Mouse (Mus musculus) cerebellum, postnatal 10 days (tissue): ENCODE data around the gene Ipo7.
"Not testable (repeated sequence)": the region's sequence is repeated elsewhere in the genome, so short reads cannot be mapped to it uniquely, and the experiment has no call there.

Experiments
- DNase-seq, 2 experiments: peaks; one replicate each; pipeline ENCODE4 v3.0.0; 2021; ENCODE audit warnings: mixed read lengths in 2 of 2

Ipo7 gene

DNA sequence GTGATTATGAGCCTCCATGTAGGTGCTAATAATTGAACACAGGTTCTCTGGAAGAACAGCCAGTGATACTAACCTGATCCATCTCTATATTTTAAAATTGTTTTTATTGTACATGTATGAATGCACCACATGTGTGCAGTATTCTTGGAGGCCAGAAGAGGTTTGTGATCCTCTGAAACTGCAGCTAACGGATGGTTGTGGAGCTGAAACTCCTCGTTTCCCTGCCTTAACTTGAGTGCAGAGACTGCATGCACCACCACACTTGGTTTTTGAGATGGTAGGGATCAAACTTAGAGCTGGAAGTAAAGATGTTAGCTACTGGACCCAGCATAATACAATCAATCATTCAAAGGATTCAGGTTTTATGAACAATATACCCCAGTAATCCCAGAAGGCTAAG is 8.5 kb downstream of the Ipo7 start:
- no peak for DNase-seq

DNA sequence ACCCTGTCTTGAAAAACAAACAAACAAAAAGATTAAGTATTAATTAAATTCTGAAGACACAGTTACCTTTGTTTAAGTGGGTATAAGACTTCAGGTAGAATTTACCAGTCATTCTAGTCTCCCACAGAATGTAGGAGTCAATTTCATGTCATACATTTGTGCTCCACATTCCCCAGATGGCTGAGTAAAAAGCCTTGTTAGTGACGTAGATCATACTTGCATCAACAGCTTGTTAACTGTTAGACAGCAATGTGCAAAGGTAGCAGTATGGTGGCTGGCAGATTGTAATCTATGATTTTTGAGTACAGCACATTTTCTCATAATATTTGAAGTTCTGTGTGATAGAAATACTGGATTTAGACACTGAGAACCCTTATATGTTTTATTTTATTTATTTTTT is 10.8 kb downstream of the Ipo7 start:
- no peak for DNase-seq

GRCm38 (mm10) chr7:110030342-110030741 is 12.3 kb downstream of the Ipo7 start:
- no peak for DNase-seq

DNA sequence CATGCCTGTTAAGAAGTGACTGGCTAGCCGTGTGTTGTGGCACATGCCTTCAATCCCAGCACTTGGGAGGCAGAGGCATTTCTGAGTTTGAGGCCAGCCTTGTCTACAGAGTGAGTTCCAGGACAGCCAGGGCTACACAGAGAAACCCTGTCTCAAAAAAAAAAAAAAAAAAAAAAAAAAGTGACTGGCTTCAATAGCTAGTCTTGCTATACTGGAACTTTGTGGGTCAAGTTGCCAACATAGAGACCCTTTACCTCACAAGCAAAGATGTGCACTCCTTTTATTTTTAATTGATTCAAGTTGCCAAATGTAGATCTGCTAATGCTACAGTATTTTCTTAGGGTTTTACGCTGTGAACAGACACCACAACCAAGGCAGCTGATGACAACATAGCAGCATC is 39.6 kb downstream of the Ipo7 start:
- DNase-seq, result not testable (repeated sequence)

DNA sequence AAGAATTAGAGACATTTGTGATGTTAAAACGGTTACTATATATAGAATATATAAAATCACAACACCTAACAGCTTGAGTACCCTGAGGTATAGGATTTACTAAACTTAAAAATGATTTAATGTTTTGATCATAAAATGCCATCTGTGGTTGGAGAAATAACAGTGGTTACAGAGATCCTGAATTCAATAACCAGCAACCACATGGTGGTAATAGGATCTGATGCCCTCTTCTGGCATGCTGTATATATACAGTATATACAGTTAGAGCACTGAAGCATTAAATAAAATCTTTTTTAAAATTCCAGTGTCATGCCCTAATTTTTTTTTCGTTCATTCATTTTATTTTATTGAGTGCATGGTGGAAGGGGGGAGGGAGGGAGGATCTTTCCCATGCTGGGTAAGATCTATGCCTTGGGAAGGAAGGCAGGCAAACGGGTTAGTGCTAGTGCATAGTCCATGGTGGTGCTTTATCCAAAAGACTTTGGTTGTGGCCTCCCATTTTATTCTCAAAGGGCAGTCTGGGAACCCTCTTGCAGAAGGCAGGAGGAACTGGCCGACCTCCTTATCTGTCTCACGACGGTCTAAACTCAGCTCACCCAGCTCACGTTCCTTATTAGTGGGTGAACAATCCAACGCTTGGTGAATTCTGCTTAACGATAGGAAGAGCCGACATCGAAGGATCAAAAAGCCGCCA is 41.2 kb downstream of the Ipo7 start:
- DNase-seq, result peak; percentile 26 to 48

- no peak for DNase-seq
Measured at GRCm38 (mm10) chr7:110060106-110060668, 42.1 kb downstream of the Ipo7 start.

- DNase-seq, result no peak
Measured at GRCm38 (mm10) chr7:110060669-110061198, 42.7 kb downstream of the Ipo7 start.

DNA sequence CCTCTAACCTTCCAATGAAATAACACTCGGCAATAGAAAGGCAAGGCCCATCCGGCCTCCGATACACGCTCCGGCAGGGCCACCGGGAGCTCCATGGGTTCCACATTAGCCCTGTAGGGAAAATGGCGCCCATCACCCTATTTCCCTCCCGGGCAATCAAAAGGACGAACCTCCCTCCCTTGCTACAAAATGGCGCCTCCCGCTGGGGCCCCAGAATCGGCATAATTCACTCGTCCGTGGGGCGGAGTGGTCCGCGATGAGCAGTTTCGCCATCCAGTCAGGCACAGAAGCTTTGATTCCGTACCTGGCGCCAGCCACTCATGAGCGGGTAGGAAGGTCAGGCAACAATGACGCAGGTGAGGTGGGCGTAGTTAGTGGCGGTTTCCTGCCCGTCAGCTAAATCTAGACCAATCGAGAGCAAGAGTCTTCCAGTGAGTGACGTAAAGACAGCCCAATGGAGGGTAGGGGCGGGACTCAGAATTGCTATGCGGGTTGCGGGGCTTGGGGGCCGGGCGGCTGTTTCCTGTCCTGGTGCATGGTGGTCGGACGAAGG is 43.2 kb downstream of the Ipo7 start, which contains the start of gene Zfp143:
Zfp143 (plus strand) TSS at position 19 of the 553 bp plus-strand sequence.
- peak; percentile 100 for DNase-seq

DNA sequence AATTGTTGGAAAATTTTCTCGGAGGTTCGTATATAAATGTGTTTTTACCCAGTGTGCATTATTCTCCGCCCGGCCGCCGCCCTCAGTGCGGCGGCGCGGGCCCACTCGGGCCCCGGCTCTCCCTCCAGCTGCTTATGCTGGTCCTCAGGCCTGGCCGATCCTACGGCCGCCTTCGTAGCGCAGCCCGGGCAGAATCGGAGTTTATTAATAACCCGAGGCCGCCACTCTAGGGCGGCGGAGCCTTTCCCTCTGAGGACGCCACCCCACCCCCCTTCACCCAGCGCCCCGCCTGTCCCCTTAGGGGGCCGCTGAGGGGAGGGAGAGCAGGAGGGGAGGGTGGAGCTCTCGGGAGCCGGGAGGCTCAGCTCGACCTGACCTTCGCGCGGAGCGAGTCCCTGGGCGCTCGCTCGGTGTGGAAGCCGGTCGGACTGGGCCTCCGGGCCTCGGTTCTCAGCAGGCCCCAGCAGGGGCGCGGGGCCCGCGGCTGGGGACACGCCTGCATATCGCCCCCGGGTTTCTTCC is 43.7 kb downstream of the Ipo7 start:
- DNase-seq, result peak; percentile 88 to 92

DNA sequence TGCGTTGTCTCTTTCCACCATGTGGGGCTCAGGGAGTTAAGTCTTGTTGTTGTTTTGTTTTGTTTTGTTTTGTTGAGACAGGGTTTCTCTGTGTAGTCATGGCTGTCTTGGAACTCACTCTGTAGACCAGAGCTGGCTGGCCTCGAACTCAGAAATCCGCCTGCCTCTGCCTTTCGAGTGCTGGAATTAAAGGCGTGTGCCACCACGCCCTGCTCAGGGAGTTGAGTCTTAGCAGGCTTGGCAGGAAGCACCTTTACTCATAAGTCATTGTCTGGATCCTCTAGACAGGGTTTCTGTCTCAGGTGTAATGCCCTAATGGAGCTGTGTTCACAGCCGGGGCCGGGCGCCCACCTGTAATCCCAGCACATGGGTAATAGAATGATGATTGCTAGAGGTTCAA is 45.7 kb downstream of the Ipo7 start:
- DNase-seq, result no peak

DNA sequence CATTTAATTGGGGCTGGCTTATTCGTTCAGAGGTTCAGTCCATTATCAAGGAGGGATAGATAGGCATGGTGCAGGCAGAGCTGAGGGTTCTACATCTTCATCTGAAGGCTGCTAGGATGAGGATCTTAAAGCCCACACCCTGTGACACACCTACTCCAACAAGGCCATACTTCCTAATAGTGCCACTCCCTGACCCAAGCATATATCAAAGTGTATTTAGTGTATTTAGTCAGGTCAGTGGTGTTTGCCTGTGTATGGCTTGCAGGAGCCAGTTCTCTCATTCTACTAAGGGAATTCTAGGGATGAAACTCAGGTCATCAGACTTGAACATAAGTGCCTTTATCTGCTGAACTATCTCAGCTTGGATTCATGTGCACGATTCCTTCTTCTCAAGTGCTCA is 51.0 kb downstream of the Ipo7 start:
- no peak for DNase-seq

DNA sequence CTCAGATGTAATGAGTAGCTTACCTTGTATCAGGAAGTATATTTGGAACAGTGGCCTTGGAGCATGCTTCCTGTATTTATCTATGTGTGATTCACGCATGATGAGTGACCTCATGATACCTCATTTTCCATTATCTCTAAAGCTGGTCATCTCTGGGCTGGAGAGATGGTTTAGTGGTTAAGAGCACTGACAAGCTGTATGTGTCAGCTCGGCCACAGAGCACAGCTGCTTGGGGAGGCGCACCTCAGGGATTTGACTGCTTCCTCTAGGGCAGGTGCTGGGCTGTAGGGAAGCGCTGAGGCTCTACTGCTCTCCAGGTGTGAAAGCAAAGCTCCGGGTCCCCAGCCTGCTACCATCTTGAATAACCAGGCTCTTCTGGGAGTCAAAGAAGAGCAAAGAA is 60.1 kb downstream of the Ipo7 start:
- no peak for DNase-seq

GRCm38 (mm10) chr7:110083386-110084165 is 65.5 kb downstream of the Ipo7 start:
- DNase-seq, result peak; percentile 87 to 95

DNA sequence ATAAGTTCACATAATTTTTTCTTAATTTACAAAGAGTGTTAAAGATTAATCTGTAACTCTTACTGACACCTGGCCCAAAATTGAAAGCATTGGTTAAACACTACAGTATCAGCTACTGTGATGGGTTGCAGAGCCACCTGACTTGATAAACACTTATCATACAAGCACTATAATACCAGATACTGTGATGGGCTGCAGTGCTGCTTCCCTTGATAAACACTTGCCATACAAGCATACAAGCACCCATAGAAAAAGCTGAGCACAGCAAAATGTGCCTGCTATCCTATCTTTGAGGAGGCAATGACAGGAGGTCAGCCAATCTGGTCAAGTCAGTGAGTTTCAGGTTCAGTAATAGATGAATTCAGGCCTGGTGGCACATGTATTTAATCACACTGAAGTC is 67.1 kb downstream of the Ipo7 start:
- no peak for DNase-seq

DNA sequence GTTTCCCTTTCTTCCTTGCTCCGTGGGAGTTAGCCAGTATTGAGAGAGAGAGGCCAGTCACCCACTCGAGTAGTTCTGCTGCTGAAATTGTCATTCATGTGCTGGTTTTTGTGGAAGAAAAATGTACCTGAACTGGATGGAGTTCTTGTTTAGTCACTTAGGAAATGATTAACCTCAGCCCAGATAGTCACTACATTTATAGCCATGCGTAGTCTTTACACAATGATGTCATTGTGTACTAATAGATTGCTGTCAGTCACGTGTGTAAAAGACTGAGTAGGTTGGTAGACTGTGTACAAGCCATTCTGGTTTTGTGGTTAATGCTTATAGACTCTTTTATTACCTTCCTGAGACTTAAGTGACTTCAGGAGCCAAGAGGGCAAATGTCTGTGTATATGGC is 69.8 kb downstream of the Ipo7 start:
- DNase-seq, result no peak

GRCm38 (mm10) chr7:110091670-110092069 is 73.6 kb downstream of the Ipo7 start:
- DNase-seq, result peak; percentile 77

GRCm38 (mm10) chr7:110096332-110096731 is 78.3 kb downstream of the Ipo7 start:
- no peak for DNase-seq

DNA sequence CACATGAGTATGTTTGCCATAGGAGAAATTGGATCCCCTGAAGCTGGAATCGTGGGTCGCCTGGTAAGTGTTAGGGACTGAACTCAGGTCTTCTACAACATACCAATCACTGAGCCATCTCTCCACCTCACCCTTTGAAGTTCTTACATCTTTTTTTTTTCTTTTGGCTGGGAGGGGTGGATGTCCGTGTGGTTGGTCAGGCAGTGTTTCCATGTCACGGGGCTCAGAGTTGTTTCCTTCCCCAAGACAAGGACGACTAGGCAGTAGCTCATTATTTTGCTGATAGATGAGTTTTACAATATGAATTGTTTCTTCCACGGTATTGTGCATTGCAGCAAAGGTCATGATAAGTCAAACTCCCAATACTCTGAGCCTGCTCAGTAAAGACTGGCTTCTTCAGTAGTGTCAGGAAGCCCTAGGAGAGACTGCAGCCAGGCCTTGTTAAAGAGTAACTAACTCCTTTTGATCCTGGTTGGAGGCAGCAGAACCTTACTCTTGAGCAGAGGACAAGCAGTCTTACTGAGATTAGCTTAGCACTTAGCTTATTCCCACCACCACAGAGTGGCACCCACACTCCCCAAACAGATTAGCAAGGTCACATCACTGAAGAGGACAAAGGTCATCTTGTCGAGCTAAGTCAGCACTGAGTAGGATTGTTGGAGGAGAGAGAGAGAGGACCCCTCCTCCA is 79.2 kb downstream of the Ipo7 start:
- no peak for DNase-seq

DNA sequence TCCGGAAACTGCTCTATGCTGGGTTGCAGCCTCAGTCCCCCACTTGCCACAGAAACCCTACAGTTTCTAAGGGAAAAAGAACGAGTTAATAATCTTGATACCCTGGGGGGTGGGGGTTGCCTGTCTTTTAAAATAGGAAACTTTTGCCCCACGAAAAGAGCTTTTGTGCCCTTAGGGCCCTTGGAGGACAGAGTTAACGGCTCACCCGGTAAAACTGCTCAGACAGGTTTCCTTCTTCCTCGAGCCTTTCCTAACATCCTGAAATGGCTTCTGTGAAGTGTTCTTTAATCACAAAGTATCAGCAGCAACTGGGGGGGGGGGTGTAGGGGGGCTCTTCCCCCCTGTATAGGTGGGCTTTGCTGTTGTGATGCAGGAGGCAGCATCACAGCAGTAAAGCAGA is 82.8 kb downstream of the Ipo7 start:
- no peak for DNase-seq

DNA sequence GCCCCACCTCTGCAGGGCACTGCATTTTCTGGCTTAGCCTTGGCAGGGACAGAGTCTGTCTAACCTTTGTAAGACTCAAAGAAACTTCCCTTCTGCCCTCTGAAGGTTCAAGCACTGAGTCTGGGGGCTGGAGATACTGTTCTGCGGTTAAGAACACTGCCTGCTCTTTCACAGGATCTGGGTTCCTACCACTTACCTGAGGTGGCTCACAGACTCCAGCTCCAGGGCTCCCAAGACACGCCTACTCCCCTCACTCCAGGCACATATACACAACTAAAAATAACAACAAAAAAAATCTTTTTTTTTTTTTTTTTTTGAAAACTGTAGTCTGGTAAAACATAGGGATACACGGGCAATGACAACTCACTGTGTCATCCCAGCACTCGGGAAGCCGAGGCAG is 83.2 kb downstream of the Ipo7 start:
- no peak for DNase-seq

- DNase-seq, result no peak
Measured at GRCm38 (mm10) chr7:110105041-110105440, 87.0 kb downstream of the Ipo7 start.
